Mouse (Mus musculus): ENCODE data around the gene E2f4. TPM values are rescaled to one million over a fixed set of nuclear protein-coding genes. Genes with fewer than 3 reads are reported as not detected.

The E2f4 gene
- polyA plus RNA-seq, 1 experiment from 2014 or later, result 58.7 TPM

GRCm38 (mm10) chr8:105260371-105261099 is 36.9 kb upstream of the E2f4 start:
- 64% methylated on average over 7 of the region's 7 CpGs for WGBS
- Histone ChIP-seq H3K36me3 (no peaks in the 10 kb centered on the region), H3K9me3 (no peaks in the 10 kb centered on the region), H3K4me3 (no peak overlapping the region), H3K27me3 (replicated peaks) (peaks cover 83% of the 10 kb centered on the region), H3K4me1 (peaks cover 35% of the 10 kb centered on the region), H3K4me2 (0 out of 2 replicates have a peak overlapping the region, but pooled peaks have one; percentile 86), H3K9ac (no peak overlapping the region; the same call in 1 of the 2 replicates), H3K27ac (replicated peaks) (no peak overlapping the region)
- ATAC-seq (ENCODE audit: extremely low read depth, insufficient number of reproducible peaks, low FRiP score, low TSS enrichment), result no peak

GRCm38 (mm10) chr8:105261326-105261980 is 36.0 kb upstream of the E2f4 start:
- ATAC-seq (ENCODE audit: extremely low read depth, insufficient number of reproducible peaks, low FRiP score, low TSS enrichment), result no peak
- H3K4me2 ChIP-seq, result no peak overlapping the region
- no peak overlapping the region for H3K4me3 ChIP-seq
- 0 out of 2 replicates have a peak, but pooled peaks cover 5% of the 10 kb centered on the region for H3K9me3 ChIP-seq
- peaks cover 82% of the 10 kb centered on the region for H3K27me3 ChIP-seq (replicated peaks)
- H3K27ac ChIP-seq (replicated peaks), result no peak overlapping the region
- no peak overlapping the region for H3K9ac ChIP-seq
- peaks cover 33% of the 10 kb centered on the region for H3K4me1 ChIP-seq
- H3K36me3 ChIP-seq, result no peaks in the 10 kb centered on the region
- WGBS, result 78% methylated on average over 12 of the region's 12 CpGs

GRCm38 (mm10) chr8:105263244-105263912 is 34.1 kb upstream of the E2f4 start:
- 40% methylated on average over 16 of the region's 16 CpGs for WGBS
- Histone ChIP-seq H3K9ac (peak overlapping the region; percentile 88; the same call in 1 of the 2 replicates), H3K9me3 (0 out of 2 replicates have a peak, but pooled peaks cover 6% of the 10 kb centered on the region), H3K4me1 (peaks cover 39% of the 10 kb centered on the region), H3K4me2 (peak overlapping the region; percentile 96), H3K4me3 (peak overlapping the region; percentile 84), H3K36me3 (no peaks in the 10 kb centered on the region), H3K27me3 (replicated peaks) (peaks cover 85% of the 10 kb centered on the region), H3K27ac (replicated peaks) (no peak overlapping the region)
- no peak for ATAC-seq (ENCODE audit: extremely low read depth, insufficient number of reproducible peaks, low FRiP score, low TSS enrichment)

GRCm38 (mm10) chr8:105264024-105264982 is 33.2 kb upstream of the E2f4 start, which contains the start of the genes Tradd and Fbxl8:
Gene Tradd (minus strand): TSS chr8:105264609.
Gene Fbxl8 (plus strand): TSS chr8:105264648.
- 0 out of 2 replicates have a peak, but pooled peaks cover 6% of the 10 kb centered on the region for H3K9me3 ChIP-seq
- 1% methylated on average over 54 of the region's 54 CpGs for WGBS
- peak within 1 kb of the TSS; percentile 84 for H3K4me3 ChIP-seq
- peaks cover 85% of the 10 kb centered on the region for H3K27me3 ChIP-seq (replicated peaks)
- peak within 1 kb of the TSS; percentile 96 for H3K4me2 ChIP-seq
- 0 out of 2 replicates have a peak, but pooled peaks have one; percentile 30 for ATAC-seq (ENCODE audit: extremely low read depth, insufficient number of reproducible peaks, low FRiP score, low TSS enrichment)
- H3K27ac ChIP-seq (replicated peaks), result no peak within 1 kb of the TSS
- H3K9ac ChIP-seq, result peak within 1 kb of the TSS; percentile 88
- H3K36me3 ChIP-seq, result no peaks in the 10 kb centered on the region
- peaks cover 39% of the 10 kb centered on the region for H3K4me1 ChIP-seq

- no peak for ATAC-seq (ENCODE audit: extremely low read depth, insufficient number of reproducible peaks, low FRiP score, low TSS enrichment)
- Histone ChIP-seq H3K4me3 (peak overlapping the region; percentile 84), H3K9ac (peak overlapping the region; percentile 88), H3K4me1 (peaks cover 38% of the 10 kb centered on the region), H3K9me3 (0 out of 2 replicates have a peak, but pooled peaks cover 6% of the 10 kb centered on the region), H3K27ac (replicated peaks) (no peak overlapping the region), H3K4me2 (peak overlapping the region; percentile 96), H3K27me3 (replicated peaks) (peaks cover 85% of the 10 kb centered on the region), H3K36me3 (no peaks in the 10 kb centered on the region)
- WGBS, result 15% methylated on average over 10 of the region's 10 CpGs
Measured at GRCm38 (mm10) chr8:105265128-105265527, 32.3 kb upstream of the E2f4 start.

GRCm38 (mm10) chr8:105266775-105267174 is 30.7 kb upstream of the E2f4 start:
- Histone ChIP-seq H3K4me3 (no peak overlapping the region), H3K27me3 (replicated peaks) (peaks cover 85% of the 10 kb centered on the region), H3K9me3 (0 out of 2 replicates have a peak, but pooled peaks cover 6% of the 10 kb centered on the region), H3K4me2 (no peak overlapping the region), H3K27ac (replicated peaks) (no peak overlapping the region), H3K9ac (no peak overlapping the region), H3K36me3 (no peaks in the 10 kb centered on the region), H3K4me1 (peaks cover 45% of the 10 kb centered on the region)
- ATAC-seq (ENCODE audit: extremely low read depth, insufficient number of reproducible peaks, low FRiP score, low TSS enrichment), result no peak
- WGBS, result 39% methylated on average over 13 of the region's 13 CpGs

GRCm38 (mm10) chr8:105268342-105269074 is 29.0 kb upstream of the E2f4 start:
- H3K36me3 ChIP-seq, result no peaks in the 10 kb centered on the region
- H3K27me3 ChIP-seq (replicated peaks), result peaks cover 90% of the 10 kb centered on the region
- peak overlapping the region; percentile 60 for H3K4me3 ChIP-seq
- 0 out of 2 replicates have a peak, but pooled peaks cover 6% of the 10 kb centered on the region for H3K9me3 ChIP-seq
- H3K9ac ChIP-seq, result peak overlapping the region; percentile 74
- peak overlapping the region; percentile 96 for H3K4me2 ChIP-seq
- H3K4me1 ChIP-seq, result peaks cover 45% of the 10 kb centered on the region
- ATAC-seq (ENCODE audit: extremely low read depth, insufficient number of reproducible peaks, low FRiP score, low TSS enrichment), result 0 out of 2 replicates have a peak, but pooled peaks have one; percentile 22
- WGBS, result under 1% methylated on average over 65 of the region's 65 CpGs
- H3K27ac ChIP-seq (replicated peaks), result no peak overlapping the region

- Histone ChIP-seq H3K27ac (replicated peaks) (no peak overlapping the region), H3K9ac (peak overlapping the region; percentile 74), H3K36me3 (no peaks in the 10 kb centered on the region), H3K4me2 (peak overlapping the region; percentile 96), H3K4me3 (peak overlapping the region; percentile 60), H3K9me3 (0 out of 2 replicates have a peak, but pooled peaks cover 6% of the 10 kb centered on the region), H3K27me3 (replicated peaks) (peaks cover 90% of the 10 kb centered on the region), H3K4me1 (peaks cover 41% of the 10 kb centered on the region)
- 4% methylated on average over 10 of the region's 10 CpGs for WGBS
- no peak for ATAC-seq (ENCODE audit: extremely low read depth, insufficient number of reproducible peaks, low FRiP score, low TSS enrichment)
Measured at GRCm38 (mm10) chr8:105269075-105269458, 28.4 kb upstream of the E2f4 start.

- peak within 1 kb of the TSS; percentile 96 for H3K4me2 ChIP-seq
- no peak within 1 kb of the TSS for H3K27ac ChIP-seq (replicated peaks)
- H3K27me3 ChIP-seq (replicated peaks), result peaks cover 93% of the 10 kb centered on the region
- WGBS, result under 1% methylated on average over 42 of the region's 42 CpGs
- peaks cover 40% of the 10 kb centered on the region for H3K4me1 ChIP-seq
- H3K4me3 ChIP-seq, result peak within 1 kb of the TSS; percentile 60
- peak within 1 kb of the TSS; percentile 74 for H3K9ac ChIP-seq
- no peak for ATAC-seq (ENCODE audit: extremely low read depth, insufficient number of reproducible peaks, low FRiP score, low TSS enrichment)
- 0 out of 2 replicates have a peak, but pooled peaks cover 6% of the 10 kb centered on the region for H3K9me3 ChIP-seq
- no peaks in the 10 kb centered on the region for H3K36me3 ChIP-seq
Measured at GRCm38 (mm10) chr8:105269461-105269947, 28.0 kb upstream of the E2f4 start, which contains the start of gene Hsf4. Gene Hsf4 (plus strand): TSS chr8:105269801.

Measured in heart, embryonic 13.5 days (tissue).